Mouse (Mus musculus): ENCODE results near the gene Gab2.
A peak's percentile ranks its signal among the peaks of the same experiment; 100 is the strongest.

Gab2 gene

DNA sequence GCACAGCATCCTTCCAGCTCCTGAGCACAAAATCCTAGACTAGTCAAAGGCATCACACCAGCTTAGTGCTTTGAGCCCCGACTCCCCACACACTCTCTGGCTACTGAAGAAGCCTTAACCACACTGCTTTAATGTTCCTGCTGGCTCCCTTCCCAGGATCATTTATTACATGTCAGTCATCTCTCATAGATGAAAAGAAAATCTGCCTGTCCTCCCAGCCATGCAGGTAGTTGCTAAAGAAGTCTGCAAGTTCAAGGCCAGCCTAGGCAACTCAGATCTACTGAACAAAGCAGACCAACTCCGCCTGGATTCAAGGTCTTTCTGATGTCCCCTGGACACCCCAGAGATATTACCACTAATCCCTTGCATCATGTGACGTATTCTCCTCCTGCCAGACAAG, 236.3 kb downstream of the Gab2 start:
- no peak for DNase-seq (ENCODE audit: low spot score)

DNA sequence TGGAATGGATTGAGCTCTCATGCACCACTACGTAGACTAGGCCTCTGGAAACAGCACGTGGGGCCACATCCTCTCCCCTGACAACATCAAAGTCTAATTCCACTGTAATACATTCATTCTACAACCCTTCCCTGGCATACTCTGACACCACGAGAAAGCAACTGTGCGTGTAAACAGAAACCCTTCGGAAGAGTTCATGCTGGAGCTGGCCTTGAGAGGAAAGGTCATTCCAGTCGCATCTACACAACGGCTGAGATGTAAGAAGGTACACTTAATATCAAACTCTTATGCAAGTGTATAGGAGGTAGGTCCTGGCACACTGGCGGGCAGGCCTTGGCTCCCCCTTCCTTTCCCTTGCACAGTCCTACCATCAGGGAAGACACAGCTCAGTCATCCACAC, 243.0 kb downstream of the Gab2 start:
- no peak for DNase-seq (ENCODE audit: low spot score)

DNA sequence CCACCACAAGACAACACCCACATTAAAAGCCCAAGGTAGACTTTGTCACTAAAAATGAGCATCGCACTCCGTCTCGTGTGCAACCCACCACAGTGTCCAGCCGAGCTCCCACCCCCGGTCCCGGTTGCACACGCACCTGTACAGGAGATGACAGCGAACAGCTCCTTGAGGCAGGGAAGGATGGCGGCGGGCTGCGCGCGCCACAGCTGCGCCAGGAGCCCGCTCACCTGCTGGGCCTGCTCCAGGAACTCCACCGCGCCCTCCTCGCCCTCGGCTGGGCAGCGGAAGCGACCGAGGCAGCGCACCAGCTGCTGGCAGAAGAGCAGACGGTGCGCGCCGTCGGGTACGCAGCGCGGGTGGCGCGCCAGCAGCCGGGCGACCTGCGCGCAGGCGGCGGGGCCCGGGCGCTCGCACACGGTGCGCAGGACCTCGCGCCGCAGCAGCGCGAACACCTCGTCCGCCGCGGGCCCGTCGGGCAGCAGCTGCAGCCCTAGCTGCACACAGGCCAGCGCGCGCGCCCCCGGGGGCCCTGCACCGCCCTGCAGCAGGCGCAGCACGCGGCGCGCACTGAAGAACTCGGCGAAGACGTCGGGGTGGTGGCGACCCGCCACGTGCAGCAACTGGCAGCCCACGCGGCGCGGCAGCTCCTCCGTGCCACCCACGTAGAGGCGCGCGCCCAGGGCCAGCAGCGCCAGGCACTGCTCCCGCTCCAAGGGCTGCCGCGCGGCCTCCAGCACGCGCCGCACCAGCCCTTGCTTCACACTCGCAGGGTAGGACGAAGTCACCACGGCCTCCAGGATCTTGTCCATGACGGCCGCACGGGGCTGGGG, 244.0 kb downstream of the Gab2 start:
- DNase-seq (ENCODE audit: low spot score) = no peak

DNA sequence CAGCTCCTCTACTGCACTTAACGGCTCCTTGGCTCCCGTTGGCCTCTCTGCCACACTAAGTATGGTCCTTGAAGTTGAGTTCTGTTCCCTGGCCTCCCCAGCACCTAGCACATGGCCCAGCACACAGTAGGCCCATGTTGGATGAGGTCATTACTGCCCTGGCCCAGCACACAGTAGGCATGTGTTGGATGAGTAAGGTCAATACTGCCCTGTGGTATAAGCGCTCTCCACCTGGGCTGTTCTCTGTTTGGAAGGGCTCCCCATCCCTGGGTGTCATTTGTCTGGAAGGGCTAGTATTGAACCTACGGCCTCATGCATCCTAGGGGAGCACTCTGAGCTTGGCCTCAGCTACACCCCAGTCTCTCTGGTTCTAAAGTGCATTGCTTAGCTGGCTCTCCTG, 246.0 kb downstream of the Gab2 start:
- DNase-seq (ENCODE audit: low spot score) = no peak

DNA sequence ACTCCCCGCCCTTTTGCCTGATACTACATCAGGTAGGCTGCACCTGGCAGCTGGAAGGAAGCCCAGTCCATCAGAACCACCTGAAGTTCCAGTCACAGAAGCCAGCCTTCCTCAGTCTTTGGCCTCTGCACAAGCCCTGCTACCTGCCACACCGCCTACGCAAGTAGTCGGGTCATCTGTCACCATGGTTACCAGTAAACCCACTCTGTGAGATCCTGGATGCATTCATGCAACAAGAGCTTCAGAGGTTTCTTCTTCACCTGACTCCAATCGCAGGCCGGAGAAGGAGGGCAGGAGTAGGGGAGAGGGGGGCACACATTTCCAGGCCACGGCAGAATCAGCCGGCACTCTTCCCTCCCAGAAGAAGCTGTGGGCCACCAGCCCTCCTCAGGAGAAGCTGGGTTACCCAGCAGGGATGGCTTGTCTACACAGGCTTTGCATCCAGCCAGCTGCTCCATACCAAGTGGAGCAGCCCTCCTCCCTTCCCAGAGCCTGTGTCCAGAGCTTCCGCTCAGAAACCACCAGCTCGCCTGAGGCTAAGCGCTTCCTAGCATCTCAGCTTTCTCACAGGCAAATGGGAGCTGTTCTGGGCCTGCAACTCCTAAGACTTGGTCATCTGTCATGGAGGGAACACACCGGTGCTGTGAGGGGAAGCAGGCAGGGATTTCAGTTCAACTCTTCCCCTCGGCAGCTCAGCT, 247.7 kb downstream of the Gab2 start:
- no peak for DNase-seq (ENCODE audit: low spot score)

DNA sequence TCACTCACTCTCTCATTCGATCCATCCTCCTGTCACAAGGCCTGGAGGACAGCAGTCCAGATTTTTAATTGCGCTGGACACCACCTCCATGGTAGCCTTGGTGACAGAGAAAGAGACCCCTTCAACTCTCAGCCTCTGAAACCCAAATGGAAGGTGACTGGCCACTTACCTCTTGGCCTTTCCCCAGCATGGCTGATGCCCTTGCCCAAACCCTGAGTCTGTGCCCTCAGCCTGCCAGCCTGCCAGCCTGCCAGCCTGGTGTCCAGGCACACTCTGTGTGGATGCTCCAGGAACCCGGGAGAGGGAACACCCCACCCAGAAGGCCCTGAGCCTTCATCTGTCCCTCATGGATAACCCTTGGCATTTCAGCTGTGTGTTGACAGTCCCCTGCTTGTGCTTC, 248.3 kb downstream of the Gab2 start:
- no peak for DNase-seq (ENCODE audit: low spot score)

DNA sequence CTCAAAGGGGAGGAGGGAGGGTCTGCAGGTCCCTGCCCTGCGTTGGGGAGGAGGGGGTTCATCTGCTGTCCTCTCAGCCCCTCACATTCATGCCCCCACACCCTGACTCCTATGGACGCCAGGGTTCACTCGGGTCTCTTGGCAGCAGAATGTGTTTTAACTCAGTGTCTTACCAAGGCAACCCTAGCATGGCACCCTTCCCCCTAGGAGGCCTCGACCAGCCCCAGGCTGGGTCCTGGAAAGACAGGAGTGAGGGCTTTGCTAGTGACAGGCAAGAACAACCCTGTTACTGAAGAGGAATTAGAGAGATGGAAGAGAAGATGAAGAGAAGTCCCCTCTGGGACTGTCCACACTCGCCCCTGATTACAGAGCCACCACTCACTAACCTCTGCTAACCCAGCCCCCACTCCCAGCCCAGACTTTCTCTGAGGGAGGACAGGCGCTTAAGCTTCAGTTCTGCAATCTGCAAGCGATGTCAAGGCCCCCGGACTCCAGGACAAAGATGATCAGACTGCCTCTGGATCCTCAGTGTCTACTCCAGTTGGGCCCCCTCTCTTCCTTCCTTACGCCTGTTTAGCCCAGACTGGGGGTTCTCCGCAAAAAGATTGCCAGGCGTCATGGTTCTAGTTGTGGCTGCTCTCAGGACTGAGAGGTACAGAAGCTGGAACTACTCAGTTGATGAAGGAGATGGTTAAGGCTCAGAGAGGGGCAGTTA, 249.7 kb downstream of the Gab2 start:
- no peak for DNase-seq (ENCODE audit: low spot score)

DNA sequence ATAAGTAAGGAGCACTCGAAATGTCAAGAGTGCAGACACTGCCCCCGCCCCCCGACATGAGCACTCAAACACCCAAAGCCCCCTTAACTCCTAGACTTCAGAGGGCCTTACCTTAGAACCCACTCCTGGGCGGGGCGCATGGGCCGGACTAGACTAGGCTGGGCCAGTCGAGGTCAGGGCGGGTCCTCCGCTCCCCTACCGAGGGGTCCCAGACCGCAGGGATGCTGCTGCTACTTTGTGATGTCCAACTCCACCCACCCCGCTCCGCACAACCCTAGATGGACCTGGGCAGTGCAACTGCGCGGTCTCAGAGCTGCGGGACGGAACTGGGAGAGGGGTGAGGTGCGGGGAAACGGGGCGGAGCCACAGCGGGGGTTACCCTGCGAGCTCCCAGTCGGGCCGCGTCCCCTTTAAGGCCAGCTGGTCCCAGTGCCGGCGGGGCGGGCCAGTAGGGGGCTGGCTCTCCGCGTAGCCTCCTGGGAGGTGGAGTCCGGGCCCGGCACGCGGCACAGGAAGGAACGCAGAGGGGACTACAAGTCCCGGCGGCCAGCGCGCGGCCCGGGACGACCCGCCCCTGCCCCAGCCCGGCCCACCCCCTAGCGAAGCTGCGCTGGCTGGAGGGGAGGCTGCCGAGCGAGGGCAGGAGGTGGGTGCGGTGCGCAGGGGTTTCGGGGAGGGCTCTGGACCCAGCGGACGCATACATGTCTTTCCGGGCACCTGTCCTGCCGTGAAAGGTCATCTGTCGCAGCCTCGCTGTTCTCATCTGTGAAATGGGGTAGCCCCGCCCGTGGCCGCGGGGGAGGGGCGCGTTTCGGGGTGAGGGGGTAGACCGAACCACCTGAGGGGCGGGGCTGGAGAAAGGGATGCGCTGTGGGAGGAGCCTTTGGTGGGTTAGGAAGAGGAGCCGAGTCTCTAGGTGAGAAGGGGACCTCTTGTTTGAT, 250.6 kb downstream of the Gab2 start, which contains the start of the genes Usp35 and Kctd21:
Usp35 (minus strand) TSS at position 295 of the 941 bp plus-strand sequence.
Kctd21 (plus strand) TSS at position 602 of the 941 bp plus-strand sequence.
- peak; percentile 96 for DNase-seq (ENCODE audit: low spot score)

DNA sequence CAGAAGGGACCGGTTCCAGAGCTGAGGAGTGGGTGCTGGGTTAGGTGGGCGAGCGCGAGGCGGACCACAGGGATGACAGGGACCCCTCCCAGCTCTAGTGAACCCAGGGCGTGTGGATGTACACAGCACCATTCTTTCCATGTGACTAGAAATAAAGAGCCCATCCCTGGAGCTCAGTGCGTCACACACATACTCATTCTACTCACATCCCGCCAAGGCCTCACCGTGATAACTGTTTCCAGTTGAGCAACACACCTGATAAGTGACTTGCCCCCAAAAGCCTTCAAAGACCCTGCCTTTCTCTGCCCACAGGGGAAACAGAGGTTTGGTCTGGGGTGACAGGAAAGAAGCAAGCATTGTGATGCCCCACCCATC, 251.3 kb downstream of the Gab2 start:
- DNase-seq (ENCODE audit: low spot score) = no peak

DNA sequence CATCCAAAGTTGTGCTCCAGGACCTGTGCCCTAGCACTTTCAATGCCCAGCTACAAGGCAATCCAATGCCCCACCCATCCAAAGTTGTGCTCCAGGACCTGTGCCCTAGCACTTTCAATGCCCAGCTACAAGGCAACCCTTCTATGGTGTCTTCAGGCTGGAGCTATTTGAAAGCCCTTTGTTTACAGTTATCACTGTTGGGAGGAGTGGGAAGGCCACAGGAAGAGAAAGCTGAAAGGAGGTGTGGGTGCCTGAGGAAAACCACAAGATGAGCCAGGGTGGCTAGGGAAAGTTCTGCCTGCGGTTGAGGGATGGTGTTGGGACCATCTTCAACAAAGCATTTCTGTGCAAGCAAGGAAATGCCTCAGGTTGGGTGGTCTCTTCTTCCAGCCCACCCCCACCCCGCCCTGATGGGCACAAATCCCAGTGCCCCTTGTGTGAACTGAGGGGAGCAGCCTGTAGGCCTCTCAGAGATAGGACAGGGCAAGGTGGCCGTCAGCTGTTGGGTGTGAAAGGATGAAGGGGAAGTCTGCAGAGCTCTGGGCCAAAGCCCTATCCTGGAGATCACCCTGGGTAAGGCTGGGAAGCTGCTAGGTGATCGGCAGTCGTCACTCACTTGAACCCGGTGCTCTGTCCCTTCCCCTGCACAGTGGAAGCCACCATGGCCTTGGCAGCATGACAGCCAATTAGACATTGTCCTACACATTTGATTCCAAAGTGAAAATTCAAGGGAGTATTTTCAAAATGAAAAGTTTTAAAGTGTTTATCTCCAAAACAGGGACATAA, 251.9 kb downstream of the Gab2 start:
- no peak for DNase-seq (ENCODE audit: low spot score)

DNA sequence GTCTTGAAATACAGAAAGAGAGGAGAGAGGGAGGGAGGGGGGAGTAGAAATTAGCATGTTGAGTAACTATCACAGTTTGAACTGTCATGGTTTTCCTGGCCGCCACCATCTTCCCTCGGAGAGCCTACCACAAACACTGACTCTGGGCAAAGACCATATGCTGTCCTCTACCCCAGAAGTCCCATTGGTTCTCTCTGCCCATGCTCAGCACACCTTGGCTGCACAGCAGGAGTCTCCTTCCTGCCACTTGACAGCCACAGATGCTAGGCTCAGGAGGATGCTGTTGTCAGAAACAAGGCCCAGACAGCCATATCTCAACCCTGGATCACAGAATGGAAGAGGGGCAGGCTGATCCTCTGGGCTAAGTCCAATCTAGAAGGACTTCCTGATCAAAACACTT, 253.0 kb downstream of the Gab2 start:
- DNase-seq (ENCODE audit: low spot score) = no peak

DNA sequence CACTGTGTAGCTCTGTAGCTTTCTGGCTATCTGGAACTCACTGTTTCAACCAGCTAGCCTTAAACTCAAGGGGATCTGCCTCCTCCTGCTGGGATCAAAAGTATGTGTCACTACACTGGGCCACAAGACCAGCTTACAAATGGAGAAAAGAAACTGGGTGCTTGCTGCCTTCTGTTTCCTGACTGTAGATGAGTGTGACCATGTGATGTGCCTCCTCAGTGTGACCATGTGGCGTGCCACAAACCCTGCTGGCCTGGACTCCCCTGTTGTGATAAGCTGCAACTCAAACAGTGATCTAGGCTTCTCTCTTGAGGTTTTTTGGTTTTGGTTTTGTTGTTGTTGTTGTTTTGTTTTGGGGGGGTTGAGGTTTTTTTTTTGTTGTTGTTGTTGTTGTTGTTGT, 255.3 kb downstream of the Gab2 start:
- no peak for DNase-seq (ENCODE audit: low spot score)

DNA sequence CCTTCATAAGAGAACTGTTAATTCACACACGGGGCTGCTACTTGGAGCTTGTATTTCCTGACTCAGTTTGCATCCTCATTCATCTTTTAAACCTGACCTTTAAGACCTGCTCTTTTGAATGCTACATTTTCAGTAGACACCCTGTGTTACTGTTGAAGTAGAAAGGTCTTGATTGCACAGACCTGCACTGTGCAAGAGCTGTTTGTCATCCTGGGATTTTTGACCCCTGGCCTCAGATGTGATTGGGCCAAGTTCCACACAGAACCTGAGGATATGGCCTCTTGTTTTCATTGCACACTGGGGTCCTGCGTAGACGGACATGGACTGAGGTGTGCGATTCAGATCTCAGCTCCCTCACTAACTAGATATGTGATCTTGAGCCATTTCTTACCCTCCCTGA, 257.2 kb downstream of the Gab2 start:
- no peak for DNase-seq (ENCODE audit: low spot score)

DNA sequence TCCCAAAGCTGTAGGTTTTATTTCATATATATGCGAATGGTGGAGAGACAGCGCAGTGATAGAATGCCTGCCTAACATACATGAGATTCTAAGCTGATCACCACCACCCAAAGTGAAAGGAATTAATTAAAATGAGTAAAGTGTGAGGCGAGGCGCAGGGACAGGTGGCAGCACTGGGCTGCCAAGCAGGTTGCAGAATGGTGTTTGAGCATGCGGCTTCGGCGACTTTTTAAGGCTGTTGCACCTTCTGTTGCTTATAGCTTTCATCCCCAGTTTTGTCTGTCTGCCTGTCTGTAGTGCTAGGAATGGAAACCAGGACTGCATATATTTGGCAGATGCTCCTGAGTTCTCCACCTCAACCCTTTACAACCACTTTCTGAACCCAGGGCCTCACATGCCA, 258.2 kb downstream of the Gab2 start:
- no peak for DNase-seq (ENCODE audit: low spot score)

DNA sequence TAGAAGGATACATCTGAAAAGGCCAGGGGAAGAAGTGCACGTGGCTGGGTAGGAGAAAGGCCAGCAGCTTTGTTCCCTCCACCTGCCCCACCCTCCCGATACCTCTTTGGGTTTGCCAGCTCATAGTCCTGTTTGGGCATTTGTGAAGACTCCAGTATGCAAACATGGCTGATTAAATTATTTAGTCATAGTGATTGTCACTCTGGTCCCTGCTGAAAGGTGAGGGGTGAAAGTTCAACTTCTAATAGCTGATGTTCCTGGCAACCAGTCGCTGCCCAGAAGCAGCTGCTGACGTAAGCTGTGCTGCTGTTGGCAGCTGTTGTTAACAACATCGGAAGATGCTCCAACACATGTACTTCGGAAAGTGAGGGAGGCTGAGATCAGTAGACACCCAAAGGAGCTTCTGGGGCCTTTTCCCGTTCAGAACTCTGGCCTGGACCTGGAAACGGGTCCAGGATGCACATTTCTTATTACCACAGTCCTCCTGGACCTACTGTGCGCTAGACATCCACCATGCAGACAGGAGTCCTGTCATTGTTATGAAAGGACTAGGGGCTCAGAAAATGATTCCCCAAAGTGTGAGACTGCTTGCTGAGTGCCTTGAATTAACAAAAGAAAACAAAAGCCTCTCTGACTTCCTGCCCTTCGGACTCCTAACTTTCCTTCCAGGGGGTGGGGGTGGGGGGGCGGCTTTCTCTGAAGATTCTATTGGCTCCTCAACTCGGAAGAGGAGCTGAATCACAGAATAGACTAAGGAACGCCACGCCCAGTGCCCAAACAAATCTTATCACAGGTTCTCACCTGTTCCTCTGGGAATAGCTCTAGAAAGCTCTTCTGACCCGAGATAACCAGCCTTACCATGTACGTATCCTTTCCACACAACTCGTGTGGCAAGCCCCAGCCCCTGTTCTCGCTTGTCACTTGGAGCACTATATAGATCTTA, 259.8 kb downstream of the Gab2 start:
- no peak for DNase-seq (ENCODE audit: low spot score)

DNA sequence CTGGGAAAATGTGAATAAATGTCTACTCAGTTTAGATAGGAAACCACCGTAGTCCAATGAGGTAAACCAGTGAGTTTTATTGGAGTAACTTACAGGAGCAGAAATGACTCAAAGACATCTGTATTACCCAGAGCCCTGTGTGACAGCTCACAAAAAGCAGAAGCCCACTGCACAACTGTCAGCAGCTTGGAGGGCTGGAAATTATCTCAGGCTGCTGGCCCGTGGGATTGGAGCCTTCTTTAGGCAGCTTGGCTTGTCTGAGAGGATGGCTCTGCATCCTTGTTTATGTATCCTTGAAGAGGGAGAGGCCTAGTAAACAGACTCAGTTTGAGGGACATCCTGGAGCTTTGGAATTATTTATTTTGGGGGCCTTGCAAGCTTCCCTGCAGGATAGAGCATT, 261.6 kb downstream of the Gab2 start:
- DNase-seq (ENCODE audit: low spot score) = no peak

DNA sequence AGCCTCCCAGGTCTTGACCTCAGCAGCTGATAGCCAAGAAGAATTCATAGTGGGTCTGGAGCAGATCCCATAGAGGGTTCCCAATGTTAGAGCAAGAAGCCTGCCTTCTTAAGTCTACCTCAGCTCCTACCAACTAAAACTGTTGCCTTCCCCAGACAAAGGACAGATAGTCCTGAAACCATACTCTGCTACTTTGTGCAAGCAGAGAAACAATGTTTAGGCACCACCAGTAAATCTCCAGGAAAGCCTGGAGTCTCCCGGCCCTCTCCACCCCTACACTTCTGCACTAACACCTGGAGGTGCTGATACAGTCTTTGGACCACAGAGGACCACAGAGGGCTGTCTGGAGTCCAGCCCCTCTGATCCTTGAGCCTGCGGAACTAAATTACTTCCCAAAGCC, 263.3 kb downstream of the Gab2 start:
- no peak for DNase-seq (ENCODE audit: low spot score)

DNA sequence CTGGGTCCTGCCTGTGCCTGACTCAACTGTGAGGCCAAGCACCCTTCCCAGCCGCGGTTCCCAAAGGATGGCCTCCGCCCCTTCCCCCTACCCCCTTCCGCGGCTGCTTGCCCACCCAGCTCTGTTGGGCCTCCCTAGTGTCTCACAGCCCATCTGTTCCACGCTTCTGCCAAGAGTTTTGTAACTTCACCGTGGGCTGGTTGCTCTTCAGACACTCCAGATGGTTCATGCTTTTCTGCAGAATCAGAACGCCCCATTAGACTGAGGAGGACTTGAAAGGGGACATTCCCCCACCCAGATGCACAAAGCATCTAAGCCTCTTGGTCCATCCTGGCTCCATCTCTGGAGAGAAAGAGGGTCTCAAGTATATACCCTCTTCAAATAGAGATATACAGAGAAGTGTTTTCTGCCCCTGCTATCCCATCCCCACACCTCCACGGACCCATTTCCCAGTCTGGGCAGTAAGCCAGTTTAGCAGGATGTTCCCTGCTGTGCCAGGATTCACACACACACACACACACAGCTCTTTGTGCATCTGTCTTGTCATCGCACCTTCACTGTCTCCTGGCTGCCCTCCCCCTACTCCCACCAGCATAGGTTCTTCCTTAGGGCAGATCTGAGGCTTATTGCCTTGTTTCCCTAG, 264.0 kb downstream of the Gab2 start:
- DNase-seq (ENCODE audit: low spot score) = peak; percentile 39

DNA sequence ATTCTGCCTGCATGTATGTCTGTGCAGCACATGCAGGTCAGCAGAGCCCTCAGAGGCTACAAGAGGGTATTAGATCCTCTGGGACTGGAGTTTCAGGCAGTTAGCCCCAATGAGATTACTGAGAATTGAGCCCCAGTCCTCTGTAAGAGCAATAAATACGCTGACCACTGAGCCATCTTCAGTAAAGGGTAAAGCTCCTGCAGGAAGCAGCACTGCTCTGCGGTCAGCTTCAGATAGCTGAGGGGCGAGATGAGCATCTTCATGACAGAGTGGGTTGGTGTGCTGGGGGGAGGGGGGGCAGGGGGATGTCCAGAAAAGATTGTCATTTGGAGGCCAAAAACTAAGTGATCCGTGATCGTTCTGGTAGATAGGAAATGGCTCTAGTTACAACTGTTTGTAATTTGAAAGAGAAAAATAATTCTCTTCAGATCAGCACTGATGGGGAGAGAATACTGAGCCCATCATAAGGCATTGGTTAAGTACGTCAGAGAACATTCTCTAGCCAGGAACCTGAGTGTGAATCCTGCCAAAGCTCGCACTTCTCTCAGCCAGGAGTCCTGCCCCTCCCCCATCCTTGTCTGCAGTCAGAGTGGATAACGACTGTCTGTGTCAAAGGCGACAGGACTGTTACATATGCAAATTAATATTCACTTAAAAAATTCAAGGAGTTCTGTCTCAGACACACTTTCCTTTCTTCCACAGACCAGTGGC, 264.9 kb downstream of the Gab2 start:
- peak; percentile 3 for DNase-seq (ENCODE audit: low spot score)

Measured in urinary bladder, postnatal 14 days (tissue).